Mouse (Mus musculus): ENCODE measurements at regions not wholly inside any gene's neighbourhood (a gene's known extent, or its start where the extent isn't known, plus 50 kb on each side); places are given as distances from the start of the nearest gene placed in this dataset.

DNA sequence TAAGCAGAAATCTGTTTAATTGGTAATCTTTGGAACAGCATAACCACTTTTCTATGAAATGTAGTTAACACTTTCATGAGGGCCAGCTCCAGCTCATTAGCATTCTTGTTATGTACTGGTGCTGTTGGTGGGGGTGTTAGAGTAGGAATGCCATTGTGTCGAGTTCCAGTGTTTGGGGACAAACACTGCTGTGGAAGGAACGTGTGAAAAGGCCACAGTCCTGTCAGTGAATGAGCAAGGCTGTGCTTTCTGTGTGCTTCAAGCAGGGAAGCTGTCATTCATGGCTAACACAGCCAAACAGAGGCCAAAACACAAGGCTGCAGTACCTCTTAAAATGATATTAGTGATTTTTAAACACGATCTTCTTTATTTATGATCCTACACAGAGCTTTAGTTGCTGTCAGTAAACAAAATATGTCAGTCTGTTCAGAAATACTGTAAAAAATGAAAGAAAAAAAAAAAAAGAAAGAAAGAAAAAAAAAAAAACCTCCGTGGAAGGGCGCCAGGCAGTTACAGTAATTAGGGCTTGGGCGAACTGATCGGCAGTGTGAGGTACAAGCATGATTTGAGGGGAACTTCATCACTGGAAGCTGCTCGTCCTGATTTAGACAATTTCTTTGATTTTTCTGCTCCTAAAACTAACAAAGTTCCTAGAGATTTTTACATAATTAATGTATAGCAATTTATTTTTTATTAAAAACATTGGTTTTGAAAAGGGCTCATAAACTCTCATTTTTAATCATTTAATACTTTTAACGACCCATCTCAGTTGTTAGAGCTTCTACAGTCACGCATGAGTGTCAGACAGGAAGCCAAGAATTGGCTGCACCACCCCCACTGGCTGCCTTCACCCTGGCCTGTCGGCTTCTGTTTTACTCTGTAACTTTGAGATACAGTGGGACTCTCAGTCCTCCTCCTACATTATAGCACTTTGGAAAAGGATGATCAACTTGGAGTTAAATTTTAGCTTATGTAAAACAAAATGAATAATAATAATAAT lies 80.8 kb upstream of the Dnajc24 start:
- TF ChIP-seq CTCF (IDR thresholded peaks at IDR 0.05; ENCODE audit: low read depth, low read length), result no peak
- no peak for TF ChIP-seq POLR2AphosphoS5 (IDR thresholded peaks at IDR 0.05; ENCODE audit: insufficient replicate concordance, low read depth, low read length)
- TF ChIP-seq TAL1 (conservative IDR thresholded peaks at IDR 0.05; ENCODE audit: low read depth, low read length), result no peak
